Mouse (Mus musculus) T-helper 1 cell (primary cell): Measurements from ENCODE around the gene Lrig1.

Experiments used
- in situ Hi-C: fragments of 300-600 bp; cut with MboI, MseI; formaldehyde crosslinking; loops from one replicate; pipeline ENCODE4 v1.15.1; 2025; ENCODE audit warnings: high pct_unique_total_duplicates

Lrig1 gene

GRCm38 (mm10) chr6:94700067-94700491 lies at the start of gene Lrig1:
Gene Lrig1 (minus strand): TSS chr6:94700158.
- in situ Hi-C loops, result no loop called here

- in situ Hi-C loops, result loop anchor here (25.0 kb wide), 1 partner anchor 1962 kb away; no protein-coding TSS in a partner anchor
Measured at GRCm38 (mm10) chr6:94749626-94750025, 49.7 kb upstream of the Lrig1 start.

- in situ Hi-C loops, result loop anchor here (25.0 kb wide), 1 partner anchor 1961 kb away; no protein-coding TSS in a partner anchor
Measured at GRCm38 (mm10) chr6:94748361-94748760, 48.4 kb upstream of the Lrig1 start.

DNA sequence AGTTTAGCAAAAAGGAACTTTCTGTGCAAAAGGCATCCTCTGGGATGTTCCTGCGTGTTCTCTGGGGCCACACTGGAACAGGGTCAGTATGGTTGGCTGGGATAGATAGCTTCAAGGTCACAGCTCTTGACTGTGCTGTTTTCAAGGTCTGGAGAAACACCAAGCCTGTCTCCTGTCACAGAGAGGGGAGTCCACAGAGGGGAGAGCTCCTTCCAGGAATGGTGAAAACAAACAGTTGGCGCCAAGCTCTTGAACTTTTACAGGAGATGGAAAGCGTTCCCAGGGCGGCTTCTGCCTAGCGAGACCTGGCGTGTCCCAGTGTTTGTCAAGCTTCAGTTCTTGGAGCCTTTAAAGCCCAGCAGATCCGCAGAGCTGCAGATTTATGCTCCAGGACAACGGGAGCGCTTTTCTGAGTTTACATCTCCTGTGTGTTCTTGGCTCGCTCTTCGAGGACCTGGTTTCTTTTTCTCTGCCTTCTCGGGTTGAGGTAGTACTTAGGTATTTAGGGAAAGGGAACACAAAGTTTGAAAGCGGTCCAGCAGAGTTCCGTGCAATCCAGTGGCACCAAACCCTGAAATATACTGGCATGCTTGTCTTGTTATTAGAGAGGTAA lies 40.3 kb upstream of the Lrig1 start:
- in situ Hi-C loops, result loop anchor here (25.0 kb wide), 1 partner anchor 1953 kb away; no protein-coding TSS in a partner anchor

- in situ Hi-C loops, result loop anchor here (25.0 kb wide), 1 partner anchor 1951 kb away; no protein-coding TSS in a partner anchor
Measured at GRCm38 (mm10) chr6:94738647-94739046, 38.7 kb upstream of the Lrig1 start.

DNA sequence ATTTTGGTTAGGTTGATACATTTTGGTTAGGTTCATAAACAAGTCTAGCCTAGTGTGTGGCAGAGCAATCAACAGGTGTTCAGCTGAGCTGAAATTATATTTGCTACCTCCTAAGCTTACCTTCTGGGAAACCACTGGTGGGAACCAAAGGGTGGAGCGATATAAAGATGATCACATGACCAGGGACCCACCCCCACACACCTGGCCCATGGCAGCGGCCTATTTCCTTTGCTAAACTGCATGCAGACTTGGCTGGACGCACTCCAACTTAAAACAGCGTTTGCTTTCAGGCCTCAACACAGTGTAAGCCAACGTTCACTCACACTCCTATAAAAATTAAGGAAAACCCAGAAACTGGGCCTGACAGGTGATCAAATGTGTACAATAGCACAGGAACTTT lies 33.9 kb upstream of the Lrig1 start:
- in situ Hi-C loops, result loop anchor here (25.0 kb wide), 1 partner anchor 1947 kb away; no protein-coding TSS in a partner anchor

- in situ Hi-C loops, result loop anchor here (25.0 kb wide), 1 partner anchor 1943 kb away; no protein-coding TSS in a partner anchor
Measured at GRCm38 (mm10) chr6:94729847-94730246, 29.9 kb upstream of the Lrig1 start.

DNA sequence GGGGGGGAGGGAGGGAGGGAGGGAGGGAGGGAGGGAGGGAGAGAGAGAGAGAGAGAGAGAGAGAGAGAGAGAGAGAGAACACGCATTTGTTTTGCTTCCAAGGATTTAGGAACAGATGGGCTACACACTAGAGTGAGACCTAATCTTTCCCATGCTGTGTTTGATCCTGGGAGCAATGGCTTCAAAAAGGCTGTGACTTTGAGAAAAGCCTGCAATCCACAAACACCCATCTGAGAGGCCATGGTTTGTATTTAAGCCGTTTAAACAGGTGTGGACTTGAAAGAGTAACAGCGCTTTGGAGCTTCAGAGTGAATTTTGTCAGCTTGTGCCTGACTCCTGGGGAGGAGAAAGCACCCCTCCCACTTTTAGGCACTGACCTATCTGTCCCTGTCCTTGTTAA lies 29.2 kb upstream of the Lrig1 start:
- in situ Hi-C loops, result loop anchor here (25.0 kb wide), 1 partner anchor 1942 kb away; no protein-coding TSS in a partner anchor

DNA sequence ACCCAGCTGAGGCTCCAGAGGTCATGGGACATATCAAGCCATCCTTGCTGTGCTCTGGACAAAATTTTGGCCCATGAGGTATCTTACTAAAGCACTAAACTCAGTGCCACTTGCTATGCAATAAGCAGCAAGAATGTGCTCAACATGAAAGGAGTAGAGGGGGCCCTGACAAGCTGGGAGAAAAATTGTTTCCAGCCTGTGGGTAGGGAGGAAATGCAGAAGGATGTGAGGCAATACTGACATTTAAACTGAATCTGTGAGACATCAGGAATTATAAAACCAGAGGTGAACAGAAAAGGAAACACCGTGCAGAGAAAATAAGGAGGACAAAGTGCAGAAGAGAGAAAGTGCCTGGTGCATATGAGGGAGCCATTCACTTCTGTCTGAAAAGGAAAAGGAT lies 24.7 kb upstream of the Lrig1 start:
- in situ Hi-C loops, result loop anchor here (25.0 kb wide), 1 partner anchor 1937 kb away; no protein-coding TSS in a partner anchor

- in situ Hi-C loops, result no loop called here
Measured at GRCm38 (mm10) chr6:94718607-94719346, 18.8 kb upstream of the Lrig1 start.

DNA sequence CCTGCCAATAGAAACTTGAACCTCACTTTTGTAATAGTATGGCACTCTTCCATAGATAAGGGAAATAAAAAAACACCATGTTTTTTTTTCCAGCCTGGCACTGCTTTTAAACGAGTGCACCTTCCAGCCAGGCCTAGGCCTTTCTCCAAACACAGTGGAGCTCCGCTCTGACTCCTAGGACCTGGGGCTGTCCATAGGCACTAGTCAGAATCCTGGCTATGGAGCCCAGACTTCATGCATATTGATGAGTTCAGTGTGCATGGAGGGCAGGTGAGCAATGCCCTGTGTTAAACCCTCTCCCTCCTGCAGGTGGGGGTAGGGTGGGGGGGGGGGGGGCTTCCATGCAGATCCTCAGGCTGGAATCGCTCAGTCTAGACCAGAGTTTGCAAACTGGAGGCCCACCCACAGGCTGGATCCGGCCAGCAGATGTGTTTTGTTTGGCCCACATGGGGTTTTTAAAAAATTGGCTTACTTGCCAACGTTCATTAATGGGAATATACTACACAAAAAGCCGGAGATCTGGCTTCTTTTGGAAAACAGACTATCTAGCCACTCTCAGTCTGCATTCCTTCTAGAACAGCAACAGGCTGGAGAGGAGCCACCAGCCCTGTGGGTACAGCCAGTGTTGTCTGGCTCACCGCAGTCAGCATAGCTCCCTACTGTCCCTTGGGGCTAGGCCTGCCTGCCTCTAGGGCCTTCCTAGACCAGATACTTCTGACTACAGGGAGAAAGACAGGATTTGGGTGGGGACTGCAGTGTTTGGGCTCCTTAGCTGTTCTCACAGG lies 17.9 kb upstream of the Lrig1 start:
- in situ Hi-C loops, result no loop called here

DNA sequence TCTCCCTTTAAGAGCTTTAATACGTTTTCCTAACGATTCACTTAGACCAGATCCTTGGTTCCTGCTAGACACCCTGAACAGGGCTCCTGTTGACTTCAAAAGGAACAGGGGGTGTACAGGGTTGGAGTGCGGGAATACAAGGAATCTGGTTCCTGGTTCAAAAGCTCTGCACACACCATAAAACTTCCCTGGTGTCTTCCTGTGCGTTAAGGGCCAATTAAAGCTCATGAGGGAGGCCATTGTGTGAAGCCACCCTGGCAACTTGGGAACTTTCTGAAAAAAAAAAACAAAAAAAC lies 15.6 kb upstream of the Lrig1 start:
- in situ Hi-C loops, result no loop called here

- in situ Hi-C loops, result no loop called here
Measured at GRCm38 (mm10) chr6:94714815-94715644, 15.1 kb upstream of the Lrig1 start.

GRCm38 (mm10) chr6:94709832-94710231 lies 9.9 kb upstream of the Lrig1 start:
- in situ Hi-C loops, result no loop called here

DNA sequence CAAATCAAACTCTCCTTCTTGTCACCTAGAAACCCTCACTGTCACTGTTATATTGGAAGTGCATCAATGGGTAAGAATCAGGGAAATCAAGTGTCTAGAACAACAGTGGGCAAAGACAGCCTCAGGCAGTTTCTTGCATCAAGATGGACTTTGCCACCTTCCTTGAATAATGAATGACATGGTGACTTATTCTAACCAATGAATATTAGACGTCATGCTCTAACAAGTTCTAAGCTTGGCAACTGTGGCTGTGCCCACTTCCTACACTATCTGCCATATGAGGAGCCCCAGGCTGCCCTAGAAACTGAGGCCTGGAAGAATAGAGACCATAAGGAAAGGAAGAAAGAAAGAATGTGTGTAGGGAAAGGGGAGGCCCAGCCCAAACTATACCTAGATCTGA lies 9.2 kb upstream of the Lrig1 start:
- in situ Hi-C loops, result no loop called here

GRCm38 (mm10) chr6:94707254-94707653 lies 7.3 kb upstream of the Lrig1 start:
- in situ Hi-C loops, result no loop called here

DNA sequence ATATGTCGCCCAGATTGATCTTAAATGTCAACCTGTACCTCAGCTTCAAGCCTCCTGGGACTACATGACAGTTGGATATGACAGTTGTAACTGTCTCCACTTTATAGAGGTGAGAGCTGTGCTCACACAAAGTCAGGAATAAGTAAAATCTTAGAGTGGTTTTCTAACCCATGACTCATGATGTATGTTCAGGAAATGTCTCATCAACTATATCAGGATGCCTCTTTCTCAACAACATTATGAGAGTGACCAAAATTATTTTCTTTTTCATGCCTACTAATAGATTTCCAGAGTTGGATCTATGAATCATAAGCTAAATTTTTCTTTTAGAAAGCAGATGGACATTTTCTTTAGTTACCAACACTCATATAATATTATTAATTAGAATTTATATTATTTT lies 6.0 kb upstream of the Lrig1 start:
- in situ Hi-C loops, result no loop called here

DNA sequence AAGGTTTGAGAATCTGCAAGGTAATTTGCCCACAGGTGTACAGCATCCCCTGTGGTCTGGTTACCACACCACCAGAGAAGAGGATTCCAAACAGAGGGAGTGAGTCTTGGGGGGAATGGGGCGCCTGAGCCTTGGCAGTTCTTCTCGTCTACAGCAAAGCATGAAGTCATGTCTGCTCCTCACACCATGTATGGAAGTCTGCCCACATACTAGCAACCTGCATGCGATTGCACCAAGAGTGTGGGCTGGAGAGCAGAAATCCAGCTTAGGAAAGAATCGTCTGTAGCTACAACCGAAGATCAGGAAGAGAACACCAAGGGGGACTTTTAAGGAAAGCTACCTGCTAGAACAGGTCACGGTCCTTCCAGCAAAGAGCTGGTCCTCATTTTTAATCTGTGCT lies 3.0 kb upstream of the Lrig1 start:
- in situ Hi-C loops, result no loop called here

GRCm38 (mm10) chr6:94701071-94701470 lies 1.1 kb upstream of the Lrig1 start:
- in situ Hi-C loops, result no loop called here

- in situ Hi-C loops, result no loop called here
Measured at GRCm38 (mm10) chr6:94700612-94701011, 654 bp upstream of the Lrig1 start.
